Mouse (Mus musculus) left cerebral cortex, adult 2 months (tissue): ENCODE measurements around the gene Ankrd24. TPM values are rescaled to one million over a fixed set of nuclear protein-coding genes. Genes with fewer than 3 reads are reported as not detected.
"Not testable (repeated sequence)": the region's sequence is repeated elsewhere in the genome, so short reads cannot be mapped to it uniquely, and the experiment has no call there.

ENCODE experiments used
- DNase-seq, 2 experiments: peaks; one replicate each; pipeline ENCODE4 v3.0.0; 2021 to 2022; ENCODE audit warnings: low spot score in 2 of 2, mixed read lengths in 1 of 2; ENCODE audit errors: extremely low spot score in 1 of 2
- H3K27ac ChIP-seq: fragments of 200-600 bp; 2 replicates; pipeline ENCODE4 v1.8.1; 2022
- H3K4me3 ChIP-seq: fragments of 200-600 bp; 2 replicates; pipeline ENCODE4 v1.8.1; 2022
- CTCF ChIP-seq: fragments of 200-600 bp; IDR thresholded peaks from 2 replicates; pipeline ENCODE4 v1.8.1; 2022; ENCODE audit warnings: antibody characterized with exemption, mild to moderate bottlenecking, moderate library complexity
- intact Hi-C: fragments of 180-260 bp; cut with DNase I; formaldehyde crosslinking; loops from one replicate; pipeline ENCODE4 v1.15.1; 2025
- total RNA-seq, 2 experiments: library from RNA; stranded (reverse); gene quantifications; 2 replicates each; pipeline ENCODE4 v1.2.3; 2021

The Ankrd24 gene
- total RNA-seq, 2 experiments from 2014 or later, result 46.4 to 47.3 TPM

DNA sequence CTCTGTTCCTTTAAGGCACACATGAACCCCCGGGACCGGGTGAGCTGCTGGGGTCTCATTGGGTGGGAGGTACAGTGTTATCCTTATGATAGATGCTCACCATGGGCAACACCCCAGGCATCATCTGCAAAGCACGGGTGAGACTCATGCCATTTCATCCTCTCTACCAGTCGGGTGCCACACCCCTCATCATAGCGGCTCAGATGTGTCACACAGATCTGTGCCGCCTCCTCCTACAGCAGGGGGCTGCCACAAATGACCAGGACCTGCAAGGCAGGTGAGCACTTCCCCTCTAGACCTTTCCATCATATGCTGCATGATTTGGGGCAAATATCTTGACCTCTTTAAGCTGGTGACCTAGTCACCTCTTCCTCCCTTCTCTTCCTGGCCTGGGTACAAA lies 9.8 kb downstream of the Ankrd24 start:
- no peak for DNase-seq
- Histone ChIP-seq H3K4me3 (no peak overlapping the region), H3K27ac (no peak overlapping the region)
- no peak for TF ChIP-seq CTCF
- intact Hi-C loops, result no loop called here

DNA sequence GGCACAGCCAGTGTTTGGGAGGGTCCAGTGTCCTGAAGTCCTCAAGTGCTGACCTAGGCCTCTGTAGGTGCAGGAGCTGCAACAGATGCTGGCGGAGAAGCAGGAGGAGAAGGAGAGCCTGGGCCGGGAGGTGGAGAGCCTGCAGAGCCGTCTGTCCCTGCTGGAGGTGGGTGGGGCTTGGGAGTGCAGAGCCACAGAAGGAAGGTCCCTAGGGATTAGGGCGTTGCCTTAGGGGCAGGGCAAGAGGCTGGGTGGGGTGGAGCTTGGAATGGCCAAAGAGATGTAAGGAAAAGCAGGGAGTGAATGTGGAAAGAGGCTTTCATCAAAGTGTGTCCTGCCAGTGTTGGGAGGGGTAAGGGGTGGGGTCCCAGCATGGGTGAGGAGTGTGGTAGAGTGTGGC lies 12.5 kb downstream of the Ankrd24 start:
- H3K27ac ChIP-seq, DNase-seq, H3K4me3 ChIP-seq: not testable (repeated sequence)
- intact Hi-C loops, result loop anchor here (5.0 to 10.0 kb wide), 2 partner anchors 531 to 984 kb away; partner anchors contain the start of genes 1190007I07Rik and Tdg

DNA sequence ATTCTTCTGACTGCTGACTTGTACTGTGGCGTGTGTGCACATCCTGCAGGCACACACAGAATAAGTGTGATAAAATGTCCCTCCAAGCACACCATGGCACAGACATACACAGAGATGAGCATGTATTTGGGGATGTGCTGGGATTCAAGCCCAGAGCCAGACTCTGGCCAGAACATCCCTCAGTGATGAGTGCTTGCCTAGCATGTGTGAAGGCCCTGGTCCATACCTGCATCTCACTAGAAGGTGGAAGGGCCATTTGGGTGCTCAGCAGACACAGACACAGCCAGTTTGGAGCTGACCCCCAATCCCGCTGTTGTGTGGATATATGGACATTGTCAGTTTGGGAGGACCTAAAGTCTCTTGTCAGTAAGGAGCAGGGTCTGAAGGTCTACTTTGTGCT lies 13.2 kb downstream of the Ankrd24 start:
- TF ChIP-seq CTCF, result no peak
- H3K27ac ChIP-seq, result no peak overlapping the region
- H3K4me3 ChIP-seq, result no peak overlapping the region
- intact Hi-C loops, result loop anchor here (5.0 to 10.0 kb wide), 2 partner anchors 531 to 983 kb away; partner anchors contain the start of genes 1190007I07Rik and Tdg
- DNase-seq, result no peak

DNA sequence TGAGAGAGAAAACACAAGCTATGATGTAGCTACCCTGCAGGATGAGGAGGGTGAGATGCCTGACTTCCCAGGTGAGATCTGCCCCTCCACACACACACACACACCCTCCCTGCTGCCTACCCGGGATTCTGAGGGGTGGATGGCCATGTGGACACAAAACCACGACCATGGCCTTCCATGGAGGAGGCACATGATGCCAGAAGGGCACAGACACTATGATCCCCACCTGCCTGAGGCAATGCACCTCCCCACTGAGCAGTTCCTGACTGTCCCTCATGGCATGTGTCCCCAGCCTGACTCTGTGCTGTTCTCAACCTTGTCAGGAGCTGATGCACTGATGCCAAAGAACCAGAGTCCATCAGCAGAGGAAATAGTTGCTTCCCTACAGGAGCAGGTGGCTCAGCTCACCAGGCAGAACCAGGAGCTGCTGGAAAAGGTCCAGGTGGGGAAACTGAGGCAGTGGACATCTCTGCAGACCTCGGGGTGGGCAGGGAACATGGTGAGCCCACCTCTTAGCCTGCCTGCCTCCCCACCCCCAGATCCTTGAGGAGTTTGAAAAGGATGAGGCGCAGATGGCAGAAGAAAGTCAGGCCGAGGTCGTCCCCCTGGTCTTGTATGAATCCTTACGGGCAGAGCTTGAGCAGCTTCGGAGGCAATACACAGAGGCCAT lies 13.8 kb downstream of the Ankrd24 start:
- Histone ChIP-seq H3K4me3 (peak overlapping the region; percentile 95), H3K27ac (peak overlapping the region; percentile 99; the same call in 1 of the 2 replicates)
- no peak for DNase-seq
- intact Hi-C loops, result loop anchor here (5.0 to 10.0 kb wide), 2 partner anchors 530 to 983 kb away; partner anchors contain the start of genes 1190007I07Rik and Tdg
- no peak for TF ChIP-seq CTCF

DNA sequence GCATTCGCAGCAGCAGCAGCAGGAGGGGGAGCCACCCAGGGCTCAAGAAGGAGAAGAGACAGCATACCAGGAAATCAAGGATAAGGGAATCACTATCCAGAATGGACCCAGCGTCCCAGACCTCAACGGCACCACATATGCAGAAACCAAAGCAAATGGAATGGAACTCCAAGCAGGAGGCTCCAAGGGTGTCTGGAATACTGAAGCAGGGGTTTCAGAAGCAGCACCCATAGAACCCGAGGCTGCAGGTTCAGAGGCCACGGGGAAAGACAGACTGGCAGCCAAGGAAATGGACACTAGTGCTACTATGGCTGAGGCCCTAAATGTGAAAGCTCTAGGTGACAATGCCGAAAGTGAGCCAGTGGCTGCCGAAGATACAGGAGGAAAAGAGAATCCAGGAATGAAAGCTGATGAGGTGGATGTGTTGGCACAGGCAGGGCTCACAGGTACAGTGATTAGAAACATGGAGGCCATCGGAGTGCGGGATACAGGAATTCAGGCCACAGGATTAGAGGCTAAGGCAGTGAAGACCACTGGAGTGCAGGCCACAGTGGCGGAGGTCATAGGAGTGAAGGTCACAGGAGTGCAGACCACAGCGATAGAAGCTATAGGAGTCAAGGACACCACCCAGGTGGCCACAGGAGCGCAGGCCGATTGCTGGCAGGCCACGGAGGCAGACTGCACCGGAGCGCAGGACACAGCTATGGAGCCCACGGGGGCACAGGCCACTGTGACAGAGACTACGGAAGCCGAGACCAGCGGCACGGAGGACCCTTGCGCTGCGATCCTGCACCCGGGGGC lies 14.5 kb downstream of the Ankrd24 start:
- no peak for DNase-seq
- Histone ChIP-seq H3K27ac (peak overlapping the region; percentile 99), H3K4me3 (peak overlapping the region; percentile 95)
- TF ChIP-seq CTCF, result no peak
- intact Hi-C loops, result loop anchor here (5.0 to 10.0 kb wide), 2 partner anchors 529 to 982 kb away; partner anchors contain the start of genes 1190007I07Rik and Tdg

DNA sequence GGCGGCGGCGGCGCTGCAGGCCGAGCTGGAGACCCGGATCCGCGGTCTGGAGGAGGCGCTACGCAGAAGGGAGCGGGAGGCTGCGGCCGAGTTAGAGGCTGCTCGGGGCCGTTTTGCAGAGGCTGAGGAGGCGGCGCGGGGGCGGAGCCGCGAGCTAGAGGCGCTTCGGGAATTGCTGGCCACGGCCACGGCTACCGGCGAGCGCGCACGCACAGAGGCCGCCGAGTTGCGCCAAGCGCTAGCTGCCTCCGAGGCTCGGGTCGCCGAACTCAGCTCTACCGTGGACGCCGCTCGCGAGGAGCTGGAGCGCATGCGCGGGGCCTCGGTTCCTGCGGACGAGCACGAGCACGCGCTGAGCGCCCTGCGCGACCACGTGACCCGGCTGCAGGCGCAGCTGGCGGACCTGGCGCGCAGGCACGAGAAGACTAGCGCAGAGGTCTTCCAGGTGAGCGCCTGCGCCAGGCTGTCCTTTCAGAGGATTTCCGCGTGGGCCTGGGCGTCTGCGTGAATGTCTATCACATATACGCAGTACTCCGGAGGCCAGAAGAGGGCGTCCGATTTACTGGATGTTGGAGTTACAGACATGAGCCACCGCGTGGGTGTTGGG lies 15.2 kb downstream of the Ankrd24 start:
- DNase-seq, result peak; percentile 96 to 97
- H3K4me3 ChIP-seq, result peak overlapping the region; percentile 95
- intact Hi-C loops, result loop anchor here (5.0 to 10.0 kb wide), 2 partner anchors 529 to 981 kb away; partner anchors contain the start of genes 1190007I07Rik and Tdg
- H3K27ac ChIP-seq, result peak overlapping the region; percentile 99
- TF ChIP-seq CTCF, result peak; percentile 54

DNA sequence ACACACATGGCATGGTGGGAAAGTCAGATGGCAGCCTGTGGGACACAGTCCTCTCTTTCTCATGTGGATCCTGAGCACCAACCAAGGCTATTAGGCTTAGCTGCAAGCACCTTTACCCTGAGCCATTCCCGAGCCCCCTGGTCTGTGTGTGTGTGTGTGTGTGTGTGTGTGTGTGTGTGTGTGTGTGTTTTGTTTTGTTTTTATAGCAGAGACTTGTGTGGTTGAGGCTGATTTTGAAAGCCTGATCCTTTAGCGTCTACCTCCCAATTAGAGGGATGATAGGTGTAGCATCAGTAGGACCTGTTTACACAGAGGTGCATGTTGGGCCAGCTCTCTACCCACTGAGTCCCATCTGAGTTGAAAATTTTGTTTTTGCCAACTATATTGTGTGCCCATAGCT lies 15.8 kb downstream of the Ankrd24 start:
- peak overlapping the region; percentile 99 for H3K27ac ChIP-seq
- no peak for TF ChIP-seq CTCF
- DNase-seq, result no peak
- peak overlapping the region; percentile 95 for H3K4me3 ChIP-seq
- intact Hi-C loops, result loop anchor here (5.0 to 10.0 kb wide), 2 partner anchors 528 to 981 kb away; partner anchors contain the start of genes 1190007I07Rik and Tdg

DNA sequence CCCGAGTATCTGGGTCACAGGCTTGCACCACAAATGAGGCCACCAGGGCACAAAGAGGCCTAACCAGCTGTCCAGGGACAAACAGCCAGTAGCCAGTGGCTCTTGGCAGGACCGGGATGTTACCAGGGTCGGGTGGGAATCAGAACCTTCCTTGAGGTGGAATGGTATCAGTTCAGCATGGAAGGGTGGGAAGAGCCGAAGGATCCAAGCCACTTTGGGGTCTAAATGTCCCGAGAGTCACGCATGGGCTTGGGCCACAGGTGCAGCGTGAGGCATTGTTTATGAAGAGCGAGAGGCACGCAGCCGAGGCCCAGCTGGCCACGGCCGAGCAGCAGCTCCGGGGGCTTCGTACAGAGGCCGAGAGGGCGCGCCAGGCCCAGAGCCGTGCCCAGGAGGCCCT lies 16.4 kb downstream of the Ankrd24 start:
- Histone ChIP-seq H3K27ac (no peak overlapping the region), H3K4me3 (no peak overlapping the region; the same call in none of the 2 replicates)
- DNase-seq, result peak; percentile 11
- intact Hi-C loops, result loop anchor here (5.0 to 10.0 kb wide), 3 partner anchors 528 to 980 kb away; partner anchors contain the start of genes 1190007I07Rik and Tdg
- no peak for TF ChIP-seq CTCF

DNA sequence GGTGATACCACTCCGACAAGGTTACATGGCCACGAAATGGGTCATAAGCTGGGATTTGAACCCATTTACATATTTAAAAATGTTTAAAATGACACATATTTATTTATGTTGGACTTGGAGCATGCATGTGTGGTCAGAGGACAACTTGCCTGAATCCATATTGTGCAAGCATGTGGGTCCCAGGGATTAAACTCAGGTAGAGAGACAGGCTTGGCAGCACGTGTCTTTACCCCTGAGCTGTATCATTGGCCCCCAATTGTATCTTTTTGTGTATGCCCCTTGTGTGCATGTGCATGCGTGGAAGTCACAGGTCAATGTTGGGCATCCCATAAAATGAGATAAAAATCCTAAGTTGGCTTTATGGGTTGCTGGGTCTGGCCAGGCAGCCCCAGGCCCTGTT lies 17.1 kb downstream of the Ankrd24 start:
- no peak for TF ChIP-seq CTCF
- intact Hi-C loops, result loop anchor here (5.0 to 10.0 kb wide), 2 partner anchors 712 to 979 kb away; partner anchors contain the start of genes 1190007I07Rik and Tdg
- peak in 1 of 2 experiments; percentile 5 for DNase-seq
- Histone ChIP-seq H3K27ac (no peak overlapping the region), H3K4me3 (no peak overlapping the region)

DNA sequence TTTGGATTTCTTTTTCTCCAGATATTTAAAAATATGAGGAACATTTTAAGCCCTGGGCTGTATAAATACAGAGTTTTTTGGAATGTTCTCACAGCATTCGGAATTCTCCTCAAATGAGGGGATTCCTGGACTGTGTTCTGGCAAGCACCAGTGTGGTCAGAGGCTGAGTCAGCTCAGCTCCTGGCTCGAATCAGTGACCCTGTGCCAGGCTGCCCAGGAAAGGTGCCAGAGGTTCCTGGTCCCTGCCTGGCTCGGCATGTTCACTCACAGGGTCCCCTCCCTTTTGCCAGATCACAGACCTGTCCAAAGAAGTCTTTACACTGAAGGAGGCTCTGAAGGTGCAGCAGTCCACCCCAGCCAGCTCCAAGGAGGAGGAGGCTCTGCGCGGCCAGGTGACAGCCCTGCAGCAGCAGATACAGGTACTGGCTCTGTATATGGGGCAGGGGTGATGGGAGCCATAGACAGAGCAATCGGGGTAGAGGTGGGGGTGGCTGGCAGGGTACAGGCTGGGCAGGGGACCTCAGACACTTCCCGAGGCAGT lies 17.7 kb downstream of the Ankrd24 start:
- TF ChIP-seq CTCF, result no peak
- intact Hi-C loops, result loop anchor here (5.0 to 10.0 kb wide), 2 partner anchors 711 to 979 kb away; partner anchors contain the start of genes 1190007I07Rik and Tdg
- no peak overlapping the region for H3K27ac ChIP-seq
- no peak overlapping the region for H3K4me3 ChIP-seq
- DNase-seq, result peak; percentile 8 to 10

DNA sequence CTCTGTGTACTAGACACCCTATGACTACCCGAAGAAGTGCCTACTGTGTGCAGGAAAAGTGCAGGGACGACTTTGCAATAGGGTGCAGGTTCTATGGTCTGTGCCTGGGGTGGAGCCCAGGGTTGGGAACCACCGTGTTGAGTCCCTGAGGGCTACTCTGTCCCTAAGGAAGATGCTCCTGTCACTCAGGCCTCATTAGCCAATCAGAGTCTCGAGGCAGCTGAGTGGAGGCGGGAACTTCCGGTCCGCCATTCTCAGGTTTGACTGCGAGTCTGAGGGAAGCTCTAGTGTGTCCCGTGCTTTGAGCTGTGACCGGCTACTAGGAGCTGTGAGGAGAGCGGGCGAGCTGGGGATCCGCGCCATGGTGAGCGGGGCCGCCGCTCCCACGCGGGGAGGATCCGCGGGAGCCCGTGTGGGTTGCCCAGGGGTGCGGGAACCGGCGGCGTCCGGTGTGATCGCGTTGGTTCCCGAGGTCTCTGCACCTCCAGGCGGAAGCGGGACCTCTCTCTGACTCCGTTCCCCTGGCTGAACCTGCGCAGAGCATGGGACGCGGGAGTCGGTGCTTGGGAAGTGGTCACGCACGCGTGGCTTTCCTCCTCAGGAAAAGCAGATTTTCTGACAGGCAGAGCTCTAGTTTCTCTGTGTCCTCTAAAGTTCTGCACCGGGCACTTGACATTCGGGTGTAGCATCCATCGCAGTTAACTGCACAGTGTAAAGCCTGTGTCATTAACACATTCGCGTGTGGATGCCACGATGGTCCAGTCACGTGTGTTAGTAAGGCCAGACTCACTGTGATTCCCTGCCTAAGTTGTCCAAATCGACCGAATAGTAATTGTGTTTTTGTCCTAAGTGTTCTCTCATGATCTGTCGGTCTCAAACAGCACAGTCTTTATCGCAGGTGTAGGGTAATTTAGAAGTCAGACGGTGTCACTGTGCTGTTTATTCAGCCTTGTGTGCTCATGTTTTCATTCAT lies 20.7 kb downstream of the Ankrd24 start, which contains the start of gene Gm10778:
Gene Gm10778, plus strand, starts transcription at position 257 of the 973 bp plus-strand sequence.
- DNase-seq, result peak; percentile 85
- intact Hi-C loops, result loop anchor here (5.0 to 10.0 kb wide), 2 partner anchors 708 to 976 kb away; partner anchors contain the start of genes 1190007I07Rik and Tdg
- peak within 1 kb of the TSS; percentile 77 for H3K27ac ChIP-seq
- peak within 1 kb of the TSS; percentile 51 for H3K4me3 ChIP-seq
